Mouse (Mus musculus) left cerebral cortex, adult 2 months (tissue): Measurements from ENCODE around the gene Fam57b. TPM values are rescaled to one million over a fixed set of nuclear protein-coding genes. Genes with fewer than 3 reads are reported as not detected.

Experiments
- DNase-seq, 2 experiments: peaks; one replicate each; pipeline ENCODE4 v3.0.0; 2021 to 2022; ENCODE audit warnings: low spot score in 2 of 2, mixed read lengths in 1 of 2; ENCODE audit errors: extremely low spot score in 1 of 2
- H3K27ac ChIP-seq: fragments of 200-600 bp; 2 replicates; pipeline ENCODE4 v1.8.1; 2022
- H3K4me3 ChIP-seq: fragments of 200-600 bp; 2 replicates; pipeline ENCODE4 v1.8.1; 2022
- CTCF ChIP-seq: fragments of 200-600 bp; IDR thresholded peaks from 2 replicates; pipeline ENCODE4 v1.8.1; 2022; ENCODE audit warnings: antibody characterized with exemption, mild to moderate bottlenecking, moderate library complexity
- intact Hi-C: fragments of 180-260 bp; cut with DNase I; formaldehyde crosslinking; loops from one replicate; pipeline ENCODE4 v1.15.1; 2025
- long read RNA-seq, 2 experiments: library from polyadenylated mRNA; stranded (forward); transcript quantifications; one replicate each; pipeline ENCODE4 v2.0.0; 2021; ENCODE audit warnings: borderline mapping rate in 2 of 2
- total RNA-seq, 2 experiments: library from RNA; stranded (reverse); gene quantifications; 2 replicates each; pipeline ENCODE4 v1.2.3; 2021

Gene Fam57b
- 10 to 100 TPM; 71.6 to 77.4 TPM for total RNA-seq
- long read RNA-seq, experiment 1, transcript Fam57b-201 (5 exons, 2,328 nt): major isoform, 7 of 15 reads
- long read RNA-seq, experiment 1, partial matches to known transcripts: 4 of 15 reads
- long read RNA-seq, experiment 1, other reads (novel, unspliced or antisense): 2 of 15 reads
- long read RNA-seq, experiment 2, transcript Fam57b-201 (5 exons, 2,328 nt): major isoform, 7 of 10 reads
- long read RNA-seq, experiment 2, partial matches to known transcripts: 0 of 10 reads
- long read RNA-seq, experiment 2, other reads (novel, unspliced or antisense): 3 of 10 reads

GRCm38 (mm10) chr7:126797411-126798126 lies at the start of gene Fam57b:
TSS of gene Fam57b (plus strand) at chr7:126797668.
- DNase-seq: no peak
- no peak for TF ChIP-seq CTCF
- intact Hi-C loops: loop anchor here (5.0 to 10.0 kb wide), 2 partner anchors 95 to 293 kb away; partner anchors contain the start of gene Atxn2l
- Histone ChIP-seq H3K4me3 (peak within 1 kb of the TSS; percentile 81), H3K27ac (peak within 1 kb of the TSS; percentile 100)

- H3K27ac ChIP-seq: no peak overlapping the region
- DNase-seq: no peak
- no peak for TF ChIP-seq CTCF
- H3K4me3 ChIP-seq: no peak overlapping the region
- intact Hi-C loops: no loop called here
Measured at GRCm38 (mm10) chr7:126748824-126749223, 48.6 kb upstream of the Fam57b start.

- intact Hi-C loops: no loop called here
- Histone ChIP-seq H3K27ac (no peak overlapping the region), H3K4me3 (no peak overlapping the region)
- no peak for DNase-seq
- peak; percentile 21; the same call in 1 of the 2 replicates for TF ChIP-seq CTCF
Measured at GRCm38 (mm10) chr7:126749582-126750343, 47.7 kb upstream of the Fam57b start.

- Histone ChIP-seq H3K4me3 (no peak overlapping the region), H3K27ac (no peak overlapping the region)
- peak; percentile 96 for TF ChIP-seq CTCF
- intact Hi-C loops: no loop called here
- DNase-seq: peak; percentile 65 to 72
Measured at GRCm38 (mm10) chr7:126754866-126755265, 42.6 kb upstream of the Fam57b start.

GRCm38 (mm10) chr7:126758539-126758938 lies 38.9 kb upstream of the Fam57b start:
- DNase-seq: no peak
- H3K27ac ChIP-seq: peak overlapping the region; percentile 80; the same call in 1 of the 2 replicates
- H3K4me3 ChIP-seq: no peak overlapping the region
- intact Hi-C loops: no loop called here
- no peak for TF ChIP-seq CTCF

GRCm38 (mm10) chr7:126759050-126759671 lies 38.3 kb upstream of the Fam57b start, which contains the start of gene Mapk3:
TSS of gene Mapk3 (plus strand) at chr7:126759601.
- Histone ChIP-seq H3K27ac (peak within 1 kb of the TSS; percentile 96), H3K4me3 (peak within 1 kb of the TSS; percentile 62)
- TF ChIP-seq CTCF: peak; percentile 78
- DNase-seq: peak; percentile 83 to 87
- intact Hi-C loops: no loop called here

GRCm38 (mm10) chr7:126759672-126760390 lies 37.6 kb upstream of the Fam57b start:
- intact Hi-C loops: loop anchor here (5.0 to 10.0 kb wide), 3 partner anchors 58 to 352 kb away; partner anchors contain the start of gene Tufm
- no peak for TF ChIP-seq CTCF

GRCm38 (mm10) chr7:126760391-126760802 lies 37.1 kb upstream of the Fam57b start:
- TF ChIP-seq CTCF: no peak
- Histone ChIP-seq H3K4me3 (peak overlapping the region; percentile 62), H3K27ac (peak overlapping the region; percentile 96)
- no peak for DNase-seq
- intact Hi-C loops: loop anchor here (5.0 to 10.0 kb wide), 3 partner anchors 58 to 352 kb away; partner anchors contain the start of gene Tufm

More at GRCm38 (mm10) chr7:126759672-126760390, 37.6 kb upstream of the Fam57b start:
- Histone ChIP-seq H3K4me3 (peak overlapping the region; percentile 62), H3K27ac (peak overlapping the region; percentile 96)
- no peak for DNase-seq

- no peak overlapping the region; the same call in 1 of the 2 replicates for H3K4me3 ChIP-seq
- peak overlapping the region; percentile 96 for H3K27ac ChIP-seq
- TF ChIP-seq CTCF: no peak
- intact Hi-C loops: loop anchor here (5.0 to 10.0 kb wide), 3 partner anchors 59 to 351 kb away; partner anchors contain the start of gene Tufm
- no peak for DNase-seq
Measured at GRCm38 (mm10) chr7:126760956-126761355, 36.5 kb upstream of the Fam57b start.

GRCm38 (mm10) chr7:126761529-126762067 lies 35.9 kb upstream of the Fam57b start:
- intact Hi-C loops: loop anchor here (1.0 to 10.0 kb wide), 5 partner anchors 15 to 351 kb away; partner anchors contain the start of genes Tufm and Ypel3
- no peak for DNase-seq
- H3K4me3 ChIP-seq: no peak overlapping the region
- no peak for TF ChIP-seq CTCF
- peak overlapping the region; percentile 96 for H3K27ac ChIP-seq
